Mouse (Mus musculus) liver, embryonic 14.5 days (tissue): ENCODE measurements around the gene Wdr63. TPM values are rescaled to one million over a fixed set of nuclear protein-coding genes. Genes with fewer than 3 reads are reported as not detected.

ENCODE experiments used
- ATAC-seq: fragments of 200-750 bp; cut with Nextera tagmentation; 2 replicates; pipeline ENCODE4 v1.8.0; 2017; ENCODE audit warnings: moderate number of reproducible peaks, mild to moderate bottlenecking, moderate library complexity; ENCODE audit not compliant: insufficient read depth
- DNase-seq, 3 experiments: peaks; one replicate each; pipeline ENCODE4 v3.0.0-alpha.2; 2012 to 2013; ENCODE audit warnings: low read depth in 3 of 3, low spot score in 3 of 3
- H3K27ac ChIP-seq: fragments of 300-500 bp; sonication (generic); 2 replicates; pipeline ENCODE4 v1.5.1; 2014; ENCODE audit warnings: moderate library complexity, mild to moderate bottlenecking, control low read depth, inconsistent platforms
- H3K27me3 ChIP-seq: fragments of 300-500 bp; sonication (generic); 2 replicates; pipeline ENCODE4 v1.6.1; 2014; ENCODE audit warnings: mild to moderate bottlenecking, low read length, moderate library complexity; ENCODE audit not compliant: control insufficient read depth, insufficient read depth
- H3K36me3 ChIP-seq: fragments of 300-500 bp; sonication (generic); replicated peaks from 2 replicates; pipeline ENCODE4 v1.6.1; 2014; ENCODE audit warnings: low read depth; ENCODE audit not compliant: control insufficient read depth, insufficient read depth
- H3K4me1 ChIP-seq, 2 experiments: fragments of 200-500 bp in 1 of 2; fragments of 300-500 bp in 1 of 2; sonication (generic) in 1 of 2; replicated peaks; 2 replicates each; pipeline ENCODE4 v1.6.1; 2012 to 2014; ENCODE audit warnings: antibody characterized with exemption in 1 of 2, inconsistent platforms in 1 of 2, low read length in 1 of 2; ENCODE audit not compliant: control insufficient read depth in 2 of 2, insufficient read depth in 2 of 2
- H3K4me2 ChIP-seq: fragments of 300-500 bp; sonication (generic); 2 replicates; pipeline ENCODE4 v1.6.1; 2014; ENCODE audit warnings: low read depth, mild to moderate bottlenecking, control low read depth, moderate library complexity
- H3K4me3 ChIP-seq, 2 experiments: fragments of 200-500 bp in 1 of 2; fragments of 300-500 bp in 1 of 2; sonication (generic) in 1 of 2; 2 replicates each; pipeline ENCODE4 v1.5.1; 2012 to 2014; ENCODE audit warnings: low read depth in 2 of 2, low read length in 2 of 2, mild to moderate bottlenecking in 2 of 2, control low read depth in 1 of 2, inconsistent platforms in 1 of 2, moderate library complexity in 1 of 2; ENCODE audit not compliant: insufficient read depth in 1 of 2
- H3K9ac ChIP-seq: fragments of 300-500 bp; sonication (generic); replicated peaks from 2 replicates; pipeline ENCODE4 v1.6.1; 2014; ENCODE audit warnings: mild to moderate bottlenecking, control low read depth, moderate library complexity
- H3K9me3 ChIP-seq: fragments of 300-500 bp; sonication (generic); 2 replicates; pipeline ENCODE4 v1.6.1; 2016; ENCODE audit warnings: low read length, mixed read lengths; ENCODE audit not compliant: control insufficient read depth
- CTCF ChIP-seq: IDR thresholded peaks from 2 replicates; pipeline ENCODE4 v1.5.1; 2016; ENCODE audit warnings: antibody characterized with exemption, low read depth, control low read depth
- EP300 ChIP-seq: IDR thresholded peaks from 2 replicates; pipeline ENCODE4 v1.6.1; 2016; ENCODE audit warnings: antibody characterized with exemption, low read depth
- WGBS: fragments of 180-500 bp; shearing (Covaris S2); extraction: QIAGEN DNeasy Blood & Tissue Kit; methylation state at CpG from one replicate; pipeline ENCODE4 v1.1.7; 2014; ENCODE audit not compliant: insufficient replicate concordance; 5-methylcytosine and 5-hydroxymethylcytosine counted together
- polyA plus RNA-seq, 2 experiments: library from polyadenylated mRNA; depleted of rRNA in 1 of 2; stranded (reverse) in 1 of 2; unstranded in 1 of 2; fragments of >200 nt; fragmentation: Nextera tagmentation in 1 of 2; extraction: Ambion mirVana in 1 of 2; gene quantifications; 2 replicates each; pipeline versions ENCODE4 v1.2.1 to v1.2.3; 2012 to 2014

Wdr63 gene
- polyA plus RNA-seq, 2 experiments, result 0.04 to 0.15 TPM

DNA sequence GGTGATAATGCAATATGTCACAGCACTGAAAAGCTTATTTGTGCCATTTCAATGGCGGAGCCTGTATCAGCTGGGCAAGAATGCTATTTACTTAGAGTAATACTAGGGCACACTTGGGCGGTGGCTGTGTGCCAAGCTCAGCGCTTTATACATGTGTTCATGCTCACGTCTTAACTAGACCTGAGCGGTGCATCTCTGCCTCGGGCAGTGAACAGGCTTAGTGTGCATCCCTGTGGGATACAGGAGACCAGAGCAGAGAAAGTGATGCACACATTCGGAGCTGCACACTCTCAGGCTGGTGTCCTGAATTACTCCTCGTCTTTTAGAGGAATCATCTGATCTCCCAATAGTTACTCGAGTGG, 15.5 kb upstream of the Wdr63 start:
- WGBS, result 66% methylated on average over 9 of the region's 9 CpGs
- Histone ChIP-seq H3K9ac (no peak overlapping the region), H3K4me3 (no peak overlapping the region), H3K27ac (no peak overlapping the region), H3K9me3 (no peaks in the 10 kb centered on the region), H3K27me3 (no peaks in the 10 kb centered on the region), H3K36me3 (no peaks in the 10 kb centered on the region), H3K4me2 (no peak overlapping the region), H3K4me1 (peaks cover 0 to 14% of the 10 kb centered on the region in 2 experiments; a peak in 2 of 4 replicates)
- TF ChIP-seq EP300 (no peak), CTCF (no peak)
- no peak for ATAC-seq
- no peak for DNase-seq

GRCm38 (mm10) chr3:146122807-146123463, 15.0 kb upstream of the Wdr63 start:
- Histone ChIP-seq H3K9ac (no peak overlapping the region), H3K4me3 (no peak overlapping the region), H3K27me3 (no peaks in the 10 kb centered on the region), H3K27ac (no peak overlapping the region), H3K36me3 (no peaks in the 10 kb centered on the region), H3K4me2 (no peak overlapping the region), H3K4me1 (peaks cover 0 to 13% of the 10 kb centered on the region in 2 experiments; a peak in 2 of 4 replicates), H3K9me3 (no peaks in the 10 kb centered on the region)
- DNase-seq, result no peak
- WGBS, result 71% methylated on average over 8 of the region's 8 CpGs
- no peak for TF ChIP-seq EP300
- no peak for TF ChIP-seq CTCF
- no peak for ATAC-seq

DNA sequence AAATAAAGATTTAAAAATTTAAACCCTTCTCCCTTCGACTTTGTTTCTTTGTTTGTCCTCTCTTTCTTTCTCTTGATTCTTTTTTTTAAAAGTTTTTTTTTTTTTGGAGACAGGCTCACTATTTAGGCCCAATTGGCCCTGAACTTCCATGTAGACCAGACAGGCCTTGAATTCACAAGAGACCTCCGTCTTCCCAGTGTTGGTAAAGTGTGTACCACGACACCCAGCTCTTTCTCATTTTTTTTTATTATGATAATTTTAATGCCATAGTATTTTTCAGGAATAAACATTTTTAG, 14.1 kb upstream of the Wdr63 start:
- Histone ChIP-seq H3K9me3 (no peaks in the 10 kb centered on the region), H3K36me3 (no peaks in the 10 kb centered on the region), H3K27me3 (peaks cover 5% of the 10 kb centered on the region), H3K4me2 (no peak overlapping the region), H3K27ac (no peak overlapping the region), H3K4me3 (no peak overlapping the region), H3K4me1 (peaks cover 0 to 7% of the 10 kb centered on the region in 2 experiments; a peak in 2 of 4 replicates), H3K9ac (no peak overlapping the region)
- ATAC-seq (no peak), DNase-seq (no peak)
- TF ChIP-seq CTCF (no peak), EP300 (no peak)
- WGBS, result 51% methylated on average over 3 of the region's 3 CpGs

DNA sequence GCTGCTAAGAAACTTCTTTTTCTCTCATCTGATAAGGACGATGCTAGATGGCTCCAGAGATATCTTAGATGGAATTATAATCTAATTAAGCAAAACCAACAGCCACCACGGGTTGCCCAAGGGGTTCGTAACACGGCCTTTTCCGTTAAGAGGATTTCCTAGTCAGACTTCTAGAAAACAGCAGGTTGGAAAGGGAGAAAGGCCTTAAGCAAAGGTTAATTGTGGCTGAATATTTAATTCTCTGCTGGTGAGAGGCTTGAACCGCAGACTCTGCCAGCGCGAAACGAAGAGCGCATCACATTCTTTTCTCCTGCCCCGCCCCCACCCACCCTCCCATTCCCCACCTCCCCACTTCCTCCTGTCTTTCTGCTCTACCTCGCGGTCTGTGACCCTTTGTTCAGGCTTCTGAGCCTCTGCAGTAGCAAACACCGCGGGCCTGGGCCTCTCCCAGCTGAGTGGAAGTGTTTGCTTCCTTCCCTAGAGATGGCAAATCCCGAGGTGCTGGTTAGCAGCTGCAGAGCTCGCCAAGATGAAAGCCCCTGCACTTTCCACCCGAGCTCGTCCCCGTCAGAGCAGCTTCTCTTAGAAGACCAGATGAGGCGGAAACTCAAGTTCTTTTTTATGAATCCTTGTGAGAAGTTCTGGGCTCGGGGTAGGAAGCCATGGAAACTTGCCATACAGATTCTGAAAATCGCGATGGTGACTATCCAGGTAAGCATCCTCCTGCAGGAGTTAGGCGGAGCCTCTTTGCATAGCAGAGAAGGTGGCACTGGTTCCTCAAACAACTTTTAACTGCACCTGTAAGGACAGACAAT, 13.6 kb upstream of the Wdr63 start:
- Histone ChIP-seq H3K36me3 (no peaks in the 10 kb centered on the region), H3K27me3 (peaks cover 10% of the 10 kb centered on the region), H3K9me3 (no peaks in the 10 kb centered on the region), H3K4me1 (peaks cover 0 to 2% of the 10 kb centered on the region in 2 experiments; a peak in 1 of 4 replicates), H3K27ac (no peak overlapping the region), H3K4me3 (no peak overlapping the region), H3K4me2 (peak overlapping the region; percentile 13; the same call in 1 of the 2 replicates), H3K9ac (no peak overlapping the region)
- 14% methylated on average over 24 of the region's 25 CpGs for WGBS
- ATAC-seq (no peak), DNase-seq (no peak)
- TF ChIP-seq CTCF (no peak), EP300 (no peak)

- DNase-seq (no peak), ATAC-seq (no peak)
- Histone ChIP-seq H3K4me1 (no peaks in the 10 kb centered on the region), H3K9me3 (no peaks in the 10 kb centered on the region), H3K36me3 (no peaks in the 10 kb centered on the region), H3K4me3 (no peak overlapping the region), H3K27ac (no peak overlapping the region), H3K9ac (no peak overlapping the region), H3K4me2 (no peak overlapping the region), H3K27me3 (peaks cover 12% of the 10 kb centered on the region)
- TF ChIP-seq CTCF, result no peak
- no peak for TF ChIP-seq EP300
- 46% methylated on average over 9 of the region's 9 CpGs for WGBS
These were observed 10.1 kb upstream of the Wdr63 start for GRCm38 (mm10) chr3:146117997-146118457.
